Mouse (Mus musculus) stomach, embryonic 16.5 days (tissue): ENCODE measurements around the gene Galnt15. TPM values are rescaled to one million over a fixed set of nuclear protein-coding genes. Genes with fewer than 3 reads are reported as not detected.

Experiments used
- ATAC-seq: fragments of 200-750 bp; cut with Nextera tagmentation; 2 replicates; pipeline ENCODE4 v1.8.0; 2017; ENCODE audit warnings: moderate number of reproducible peaks, moderate TSS enrichment; ENCODE audit not compliant: insufficient read depth, low FRiP score
- H3K27ac ChIP-seq: fragments of 300-500 bp; sonication (generic); 2 replicates; pipeline ENCODE4 v1.5.1; 2014; ENCODE audit warnings: low read length
- H3K27me3 ChIP-seq: fragments of 300-500 bp; sonication (generic); 2 replicates; pipeline ENCODE4 v1.6.1; 2014; ENCODE audit warnings: low read length, control low read depth, mixed read lengths; ENCODE audit not compliant: control insufficient read depth, insufficient read depth
- H3K36me3 ChIP-seq: fragments of 300-500 bp; sonication (generic); 2 replicates; pipeline ENCODE4 v1.6.1; 2014; ENCODE audit warnings: low read length; ENCODE audit not compliant: control insufficient read depth, insufficient read depth
- H3K4me1 ChIP-seq: fragments of 300-500 bp; sonication (generic); 2 replicates; pipeline ENCODE4 v1.6.1; 2014; ENCODE audit warnings: low read length, control low read depth, mixed read lengths; ENCODE audit not compliant: control insufficient read depth, insufficient read depth
- H3K4me2 ChIP-seq: fragments of 300-500 bp; sonication (generic); 2 replicates; pipeline ENCODE4 v1.6.1; 2014; ENCODE audit warnings: low read depth, low read length, mixed read lengths
- H3K4me3 ChIP-seq: fragments of 300-500 bp; sonication (generic); replicated peaks from 2 replicates; pipeline ENCODE4 v1.5.1; 2014; ENCODE audit warnings: mild to moderate bottlenecking, low read length
- H3K9ac ChIP-seq: fragments of 300-500 bp; sonication (generic); 2 replicates; pipeline ENCODE4 v1.6.1; 2014; ENCODE audit warnings: low read length
- H3K9me3 ChIP-seq: fragments of 300-500 bp; sonication (generic); replicated peaks from 2 replicates; pipeline ENCODE4 v1.6.1; 2016; ENCODE audit warnings: low read length, control low read depth; ENCODE audit not compliant: control insufficient read depth
- WGBS: fragments of 180-500 bp; shearing (Covaris S2); extraction: QIAGEN DNeasy Blood & Tissue Kit; methylation state at CpG from one replicate; pipeline ENCODE4 v1.1.7; 2014; 5-methylcytosine and 5-hydroxymethylcytosine counted together
- polyA plus RNA-seq: library from polyadenylated mRNA; unstranded; fragments of >200 nt; fragmentation: Nextera tagmentation; extraction: Ambion mirVana; gene quantifications from 2 replicates; pipeline ENCODE4 v1.2.1, GENCODE M21; 2015

The Galnt15 gene
- polyA plus RNA-seq, 1 experiment from 2014 or later, result 0.32 TPM

- H3K27ac ChIP-seq, result no peak overlapping the region
- no peaks in the 10 kb centered on the region for H3K36me3 ChIP-seq
- WGBS, result 58% methylated on average over 6 of the region's 6 CpGs
- no peak for ATAC-seq
- H3K9ac ChIP-seq, result no peak overlapping the region
- H3K4me1 ChIP-seq, result 0 out of 2 replicates have a peak, but pooled peaks cover 8% of the 10 kb centered on the region
- no peak overlapping the region for H3K4me3 ChIP-seq
- no peak overlapping the region for H3K4me2 ChIP-seq
- H3K9me3 ChIP-seq, result no peaks in the 10 kb centered on the region
- H3K27me3 ChIP-seq, result no peaks in the 10 kb centered on the region
Measured at GRCm38 (mm10) chr14:32011547-32012304, 17.1 kb upstream of the Galnt15 start.

GRCm38 (mm10) chr14:32015131-32015770, 13.5 kb upstream of the Galnt15 start:
- Histone ChIP-seq H3K4me1 (peaks cover 14% of the 10 kb centered on the region; the same call in 1 of the 2 replicates), H3K9me3 (no peaks in the 10 kb centered on the region), H3K36me3 (no peaks in the 10 kb centered on the region), H3K27me3 (no peaks in the 10 kb centered on the region), H3K4me2 (no peak overlapping the region), H3K27ac (peak overlapping the region; percentile 44), H3K4me3 (no peak overlapping the region), H3K9ac (no peak overlapping the region)
- 77% methylated on average over 7 of the region's 7 CpGs for WGBS
- ATAC-seq, result peak; percentile 69; the same call in 1 of the 2 replicates

GRCm38 (mm10) chr14:32016466-32016865, 12.3 kb upstream of the Galnt15 start:
- WGBS, result 82% methylated on average over 3 of the region's 3 CpGs
- Histone ChIP-seq H3K9me3 (no peaks in the 10 kb centered on the region), H3K4me1 (peaks cover 14% of the 10 kb centered on the region; the same call in 1 of the 2 replicates), H3K9ac (no peak overlapping the region), H3K4me3 (no peak overlapping the region), H3K36me3 (no peaks in the 10 kb centered on the region), H3K27ac (no peak overlapping the region), H3K4me2 (no peak overlapping the region), H3K27me3 (no peaks in the 10 kb centered on the region)
- ATAC-seq, result no peak

GRCm38 (mm10) chr14:32016921-32017320, 11.9 kb upstream of the Galnt15 start:
- no peaks in the 10 kb centered on the region for H3K36me3 ChIP-seq
- H3K4me2 ChIP-seq, result no peak overlapping the region
- peaks cover 14% of the 10 kb centered on the region; the same call in 1 of the 2 replicates for H3K4me1 ChIP-seq
- H3K4me3 ChIP-seq, result no peak overlapping the region
- WGBS, result 21% methylated on average over 7 of the region's 7 CpGs
- no peaks in the 10 kb centered on the region for H3K27me3 ChIP-seq
- no peak for ATAC-seq
- no peaks in the 10 kb centered on the region for H3K9me3 ChIP-seq
- peak overlapping the region; percentile 29; the same call in 1 of the 2 replicates for H3K27ac ChIP-seq
- no peak overlapping the region for H3K9ac ChIP-seq

- Histone ChIP-seq H3K4me2 (no peak overlapping the region), H3K4me1 (peaks cover 14% of the 10 kb centered on the region; the same call in 1 of the 2 replicates), H3K4me3 (no peak overlapping the region), H3K27me3 (no peaks in the 10 kb centered on the region), H3K27ac (peak overlapping the region; percentile 29; the same call in 1 of the 2 replicates), H3K36me3 (no peaks in the 10 kb centered on the region), H3K9me3 (no peaks in the 10 kb centered on the region), H3K9ac (no peak overlapping the region)
- WGBS, result 81% methylated on average over 2 of the region's 2 CpGs
- ATAC-seq, result no peak
Measured at GRCm38 (mm10) chr14:32017448-32017847, 11.3 kb upstream of the Galnt15 start.

- peaks cover 14% of the 10 kb centered on the region; the same call in 1 of the 2 replicates for H3K4me1 ChIP-seq
- no peaks in the 10 kb centered on the region for H3K27me3 ChIP-seq
- H3K9me3 ChIP-seq, result no peaks in the 10 kb centered on the region
- H3K27ac ChIP-seq, result no peak overlapping the region
- H3K4me3 ChIP-seq, result no peak overlapping the region
- H3K4me2 ChIP-seq, result no peak overlapping the region
- no peaks in the 10 kb centered on the region for H3K36me3 ChIP-seq
- no peak overlapping the region for H3K9ac ChIP-seq
- ATAC-seq, result no peak
- whole genome bisulfite sequencing, result 83% methylated on average over 8 of the region's 8 CpGs
Measured at GRCm38 (mm10) chr14:32019091-32019490, 9.7 kb upstream of the Galnt15 start.

GRCm38 (mm10) chr14:32021967-32022366, 6.8 kb upstream of the Galnt15 start:
- H3K9ac ChIP-seq, result no peak overlapping the region
- 56% methylated on average over 9 of the region's 9 CpGs for WGBS
- no peaks in the 10 kb centered on the region for H3K36me3 ChIP-seq
- no peak; the same call in 1 of the 2 replicates for ATAC-seq
- no peak overlapping the region for H3K4me3 ChIP-seq
- no peaks in the 10 kb centered on the region for H3K27me3 ChIP-seq
- H3K9me3 ChIP-seq, result no peaks in the 10 kb centered on the region
- H3K4me2 ChIP-seq, result no peak overlapping the region
- peaks cover 4% of the 10 kb centered on the region; the same call in 1 of the 2 replicates for H3K4me1 ChIP-seq
- no peak overlapping the region for H3K27ac ChIP-seq

GRCm38 (mm10) chr14:32022450-32022849, 6.3 kb upstream of the Galnt15 start:
- ATAC-seq, result no peak
- H3K9ac ChIP-seq, result no peak overlapping the region
- no peak overlapping the region for H3K4me2 ChIP-seq
- H3K9me3 ChIP-seq, result no peaks in the 10 kb centered on the region
- no peak overlapping the region for H3K27ac ChIP-seq
- no peaks in the 10 kb centered on the region for H3K36me3 ChIP-seq
- H3K4me3 ChIP-seq, result no peak overlapping the region
- H3K27me3 ChIP-seq, result no peaks in the 10 kb centered on the region
- H3K4me1 ChIP-seq, result no peaks in the 10 kb centered on the region; the same call in 1 of the 2 replicates

- Histone ChIP-seq H3K4me2 (no peak overlapping the region), H3K4me1 (0 out of 2 replicates have a peak, but pooled peaks cover 3% of the 10 kb centered on the region), H3K9ac (no peak overlapping the region), H3K27me3 (no peaks in the 10 kb centered on the region), H3K27ac (no peak overlapping the region), H3K36me3 (no peaks in the 10 kb centered on the region), H3K4me3 (no peak overlapping the region), H3K9me3 (no peaks in the 10 kb centered on the region)
- 85% methylated on average over 4 of the region's 4 CpGs for WGBS
- no peak for ATAC-seq
Measured at GRCm38 (mm10) chr14:32023891-32024290, 4.9 kb upstream of the Galnt15 start.
